Mouse (Mus musculus) kidney, adult 18-20 months (tissue): ENCODE results near the gene Fam186b.

Experiments used
- DNase-seq: peaks from one replicate; pipeline ENCODE4 v3.0.0; 2021

Fam186b gene

DNA sequence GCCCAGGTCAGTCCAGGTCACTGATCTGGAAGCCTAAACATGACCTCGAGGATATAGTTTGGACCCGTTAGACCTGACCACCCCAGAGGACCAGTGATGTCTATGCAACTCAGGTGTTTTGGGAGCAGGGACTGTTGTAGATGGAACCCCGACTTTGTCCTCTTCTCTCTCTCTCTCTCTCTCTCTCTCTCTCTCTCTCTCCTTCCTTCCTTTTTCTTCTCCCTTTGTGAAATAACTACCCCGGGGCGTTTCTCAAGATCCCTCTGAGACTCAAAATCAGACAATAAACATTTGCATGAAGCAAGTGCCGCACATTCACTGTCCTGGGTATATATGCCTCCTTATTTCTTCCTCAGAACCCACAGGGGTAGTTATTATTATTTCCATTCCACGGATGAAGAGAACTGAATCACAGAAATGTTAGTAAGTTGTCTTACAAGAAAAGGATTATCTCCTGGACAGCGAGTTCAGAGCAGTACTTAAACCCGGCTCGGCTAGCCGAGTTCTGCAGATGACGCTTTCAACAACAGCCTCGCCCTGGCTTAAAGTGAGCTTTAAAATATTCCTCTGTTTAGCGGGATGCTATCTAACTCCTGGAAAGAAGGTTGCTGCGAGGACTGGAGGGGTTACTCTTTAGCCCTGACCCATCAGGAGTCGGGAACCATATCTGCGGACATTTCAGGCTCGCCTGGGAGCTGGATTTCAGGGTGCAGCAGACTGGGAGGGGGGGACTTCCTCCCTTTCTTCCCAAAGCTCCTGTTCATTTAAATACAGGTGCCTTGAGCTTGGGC, 72.7 kb downstream of the Fam186b start:
- no peak for DNase-seq

DNA sequence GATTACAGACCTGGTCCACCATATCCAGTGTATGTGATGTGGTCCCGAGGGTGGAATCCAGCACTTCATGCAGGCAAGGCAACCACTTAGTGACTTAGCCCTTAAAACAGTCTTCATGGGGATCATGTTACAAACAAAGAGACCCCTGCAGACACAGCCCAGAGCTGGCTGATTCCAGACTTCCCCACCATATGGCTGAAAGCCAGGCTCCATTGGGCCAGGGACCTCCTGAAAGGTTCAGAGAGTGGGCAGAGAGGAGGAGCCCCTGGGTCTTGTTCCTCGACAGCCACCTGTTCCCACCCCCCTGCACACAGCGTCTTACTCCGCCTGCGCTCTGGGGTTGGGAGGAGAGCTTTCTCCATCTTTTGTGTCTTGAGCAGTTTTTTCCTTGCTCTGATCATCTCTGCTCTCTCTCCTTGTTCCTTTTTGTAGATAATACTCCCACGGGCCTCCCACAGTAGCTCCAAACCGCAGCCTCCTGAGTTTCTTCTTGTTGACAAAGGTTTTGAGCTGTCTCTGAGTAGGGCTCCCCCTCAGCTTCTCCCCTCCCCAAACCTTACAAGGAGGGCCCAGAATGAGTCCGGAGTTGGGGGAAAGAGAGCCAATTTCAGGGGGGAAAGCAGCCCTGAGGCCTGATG, 74.3 kb downstream of the Fam186b start:
- no peak for DNase-seq
